Mouse (Mus musculus): ENCODE data around the gene Dyx1c1.

Gene Dyx1c1

GRCm38 (mm10) chr9:72972984-72973383 lies 14.4 kb downstream of the Dyx1c1 start:
- no peak for DNase-seq (ENCODE audit: low spot score)

- DNase-seq (ENCODE audit: low spot score) = no peak
Measured at GRCm38 (mm10) chr9:72974734-72975133, 16.1 kb downstream of the Dyx1c1 start.

GRCm38 (mm10) chr9:72975242-72975641 lies 16.7 kb downstream of the Dyx1c1 start:
- DNase-seq (ENCODE audit: low spot score) = no peak

GRCm38 (mm10) chr9:72983066-72983465 lies 24.5 kb downstream of the Dyx1c1 start:
- DNase-seq (ENCODE audit: low spot score) = peak; percentile 14

- peak; percentile 99 for DNase-seq (ENCODE audit: low spot score)
Measured at GRCm38 (mm10) chr9:72985250-72986220, 26.9 kb downstream of the Dyx1c1 start, which contains the start of the genes Ccpg1os and Ccpg1. TSS of gene Ccpg1os (minus strand) at chr9:72985382. TSS of gene Ccpg1 (plus strand) at chr9:72985429.

- DNase-seq (ENCODE audit: low spot score) = no peak
Measured at GRCm38 (mm10) chr9:72987703-72988102, 29.1 kb downstream of the Dyx1c1 start.

- no peak for DNase-seq (ENCODE audit: low spot score)
Measured at GRCm38 (mm10) chr9:72988706-72989105, 30.1 kb downstream of the Dyx1c1 start.

GRCm38 (mm10) chr9:72991420-72991819 lies 32.8 kb downstream of the Dyx1c1 start:
- DNase-seq (ENCODE audit: low spot score) = no peak

- DNase-seq (ENCODE audit: low spot score) = no peak
Measured at GRCm38 (mm10) chr9:72992576-72992975, 34.0 kb downstream of the Dyx1c1 start.

- no peak for DNase-seq (ENCODE audit: low spot score)
Measured at GRCm38 (mm10) chr9:72996167-72996566, 37.6 kb downstream of the Dyx1c1 start.

- DNase-seq (ENCODE audit: low spot score) = no peak
Measured at GRCm38 (mm10) chr9:72996806-72997205, 38.2 kb downstream of the Dyx1c1 start.

GRCm38 (mm10) chr9:73000487-73000886 lies 41.9 kb downstream of the Dyx1c1 start:
- DNase-seq (ENCODE audit: low spot score) = no peak

GRCm38 (mm10) chr9:73001314-73002011 lies 42.9 kb downstream of the Dyx1c1 start:
- no peak for DNase-seq (ENCODE audit: low spot score)

GRCm38 (mm10) chr9:73002177-73002576 lies 43.6 kb downstream of the Dyx1c1 start:
- no peak for DNase-seq (ENCODE audit: low spot score)

- DNase-seq (ENCODE audit: low spot score) = no peak
Measured at GRCm38 (mm10) chr9:73004076-73004475, 45.5 kb downstream of the Dyx1c1 start.

- no peak for DNase-seq (ENCODE audit: low spot score)
Measured at GRCm38 (mm10) chr9:73005106-73005505, 46.5 kb downstream of the Dyx1c1 start.

GRCm38 (mm10) chr9:73006175-73006574 lies 47.6 kb downstream of the Dyx1c1 start:
- peak; percentile 18 for DNase-seq (ENCODE audit: low spot score)

GRCm38 (mm10) chr9:73008384-73008783 lies 49.8 kb downstream of the Dyx1c1 start:
- no peak for DNase-seq (ENCODE audit: low spot score)

GRCm38 (mm10) chr9:73012629-73013028 lies 54.0 kb downstream of the Dyx1c1 start:
- DNase-seq (ENCODE audit: low spot score) = no peak

- DNase-seq (ENCODE audit: low spot score) = no peak
Measured at GRCm38 (mm10) chr9:73014724-73015123, 56.1 kb downstream of the Dyx1c1 start.

- no peak for DNase-seq (ENCODE audit: low spot score)
Measured at GRCm38 (mm10) chr9:73019841-73020240, 61.3 kb downstream of the Dyx1c1 start.

- DNase-seq (ENCODE audit: low spot score) = no peak
Measured at GRCm38 (mm10) chr9:73020566-73021097, 62.0 kb downstream of the Dyx1c1 start.

All from T-cell, adult 2 months (primary cell).